Mouse (Mus musculus) hindbrain, embryonic 11.5 days (tissue): ENCODE results near the gene Scpep1. TPM values are rescaled to one million over a fixed set of nuclear protein-coding genes. Genes with fewer than 3 reads are reported as not detected.
A peak's percentile ranks its signal among the peaks of the same experiment; 100 is the strongest.

Source experiments
- ATAC-seq: fragments of 200-750 bp; cut with Nextera tagmentation; 2 replicates; pipeline ENCODE4 v1.8.0; 2017; ENCODE audit warnings: mild to moderate bottlenecking, moderate TSS enrichment, moderate library complexity; ENCODE audit not compliant: low FRiP score
- DNase-seq: peaks from one replicate; pipeline ENCODE4 v3.0.0-alpha.2; 2015; ENCODE audit warnings: low spot score
- H3K27ac ChIP-seq: fragments of 300-500 bp; sonication (generic); 2 replicates; pipeline ENCODE4 v1.5.1; 2014; ENCODE audit warnings: mild to moderate bottlenecking, low read depth, low read length
- H3K27me3 ChIP-seq: fragments of 300-500 bp; sonication (generic); 2 replicates; pipeline ENCODE4 v1.6.1; 2014; ENCODE audit warnings: mild to moderate bottlenecking, low read length, moderate library complexity, mixed read lengths; ENCODE audit not compliant: control insufficient read depth, insufficient read depth
- H3K36me3 ChIP-seq: fragments of 300-500 bp; sonication (generic); 2 replicates; pipeline ENCODE4 v1.6.1; 2014; ENCODE audit warnings: mild to moderate bottlenecking, low read length, moderate library complexity, mixed read lengths; ENCODE audit not compliant: control insufficient read depth, insufficient read depth
- H3K4me1 ChIP-seq: fragments of 300-500 bp; sonication (generic); replicated peaks from 2 replicates; pipeline ENCODE4 v1.6.1; 2014; ENCODE audit warnings: low read length, mixed read lengths; ENCODE audit not compliant: control insufficient read depth, insufficient read depth
- H3K4me2 ChIP-seq: fragments of 300-500 bp; sonication (generic); replicated peaks from 2 replicates; pipeline ENCODE4 v1.6.1; 2014; ENCODE audit warnings: mild to moderate bottlenecking, low read depth, low read length
- H3K4me3 ChIP-seq: fragments of 300-500 bp; sonication (generic); 2 replicates; pipeline ENCODE4 v1.5.1; 2014; ENCODE audit warnings: low read depth, low read length
- H3K9ac ChIP-seq: fragments of 300-500 bp; sonication (generic); 2 replicates; pipeline ENCODE4 v1.6.1; 2014; ENCODE audit warnings: low read depth, low read length
- H3K9me3 ChIP-seq: fragments of 300-500 bp; sonication (generic); 2 replicates; pipeline ENCODE4 v1.6.1; 2016; ENCODE audit warnings: low read length; ENCODE audit not compliant: control insufficient read depth
- WGBS: fragments of 180-500 bp; shearing (Covaris S2); extraction: QIAGEN DNeasy Blood & Tissue Kit; methylation state at CpG from one replicate; pipeline ENCODE4 v1.1.7; 2014; 5-methylcytosine and 5-hydroxymethylcytosine counted together
- polyA plus RNA-seq: library from polyadenylated mRNA; unstranded; fragments of >200 nt; fragmentation: Nextera tagmentation; extraction: Ambion mirVana; gene quantifications from 2 replicates; pipeline ENCODE4 v1.2.1, GENCODE M21; 2014

Gene Scpep1
- polyA plus RNA-seq, 1 experiment from 2014 or later = 61.8 TPM

GRCm38 (mm10) chr11:88958851-88959250, 3.6 kb upstream of the Scpep1 start:
- Histone ChIP-seq H3K9me3 (no peaks in the 10 kb centered on the region), H3K9ac (no peak overlapping the region), H3K4me2 (no peak overlapping the region), H3K4me1 (no peaks in the 10 kb centered on the region), H3K27me3 (no peaks in the 10 kb centered on the region), H3K36me3 (no peaks in the 10 kb centered on the region), H3K4me3 (no peak overlapping the region), H3K27ac (no peak overlapping the region)
- no peak for ATAC-seq
- DNase-seq = no peak
- WGBS = 80% methylated on average over 3 of the region's 3 CpGs

GRCm38 (mm10) chr11:88954803-88955202, 462 bp downstream of the Scpep1 start:
- ATAC-seq (peak; percentile 71; the same call in 1 of the 2 replicates), DNase-seq (peak; percentile 54)
- Histone ChIP-seq H3K4me1 (no peaks in the 10 kb centered on the region), H3K27ac (peak overlapping the region; percentile 36; the same call in 1 of the 2 replicates), H3K36me3 (no peaks in the 10 kb centered on the region), H3K4me3 (peak overlapping the region; percentile 49), H3K9me3 (no peaks in the 10 kb centered on the region), H3K27me3 (no peaks in the 10 kb centered on the region), H3K4me2 (peak overlapping the region; percentile 47), H3K9ac (peak overlapping the region; percentile 55)
- WGBS = 1% methylated on average over 4 of the region's 4 CpGs

- no peak overlapping the region for H3K4me3 ChIP-seq
These were observed 1.7 kb downstream of the Scpep1 start for GRCm38 (mm10) chr11:88953582-88953981.

GRCm38 (mm10) chr11:88952117-88952516, 3.1 kb downstream of the Scpep1 start:
- no peak overlapping the region for H3K4me2 ChIP-seq
- H3K36me3 ChIP-seq = no peaks in the 10 kb centered on the region
- no peak overlapping the region for H3K27ac ChIP-seq
- H3K9ac ChIP-seq = no peak overlapping the region
- no peaks in the 10 kb centered on the region for H3K9me3 ChIP-seq
- no peak for DNase-seq
- no peak overlapping the region for H3K4me3 ChIP-seq
- ATAC-seq = no peak
- H3K27me3 ChIP-seq = no peaks in the 10 kb centered on the region
- 89% methylated on average over 5 of the region's 5 CpGs for WGBS
- no peaks in the 10 kb centered on the region for H3K4me1 ChIP-seq

More at GRCm38 (mm10) chr11:88953582-88953981, 1.7 kb downstream of the Scpep1 start:
- H3K36me3 ChIP-seq = no peaks in the 10 kb centered on the region
- H3K9ac ChIP-seq = no peak overlapping the region
- no peak overlapping the region for H3K4me2 ChIP-seq
- WGBS = 95% methylated on average over 3 of the region's 3 CpGs
- no peak overlapping the region for H3K27ac ChIP-seq
- no peaks in the 10 kb centered on the region for H3K4me1 ChIP-seq
- H3K27me3 ChIP-seq = no peaks in the 10 kb centered on the region
- DNase-seq = no peak
- no peak for ATAC-seq
- no peaks in the 10 kb centered on the region for H3K9me3 ChIP-seq

- H3K4me3 ChIP-seq = no peak overlapping the region
- no peak for DNase-seq
- H3K36me3 ChIP-seq = no peaks in the 10 kb centered on the region
- no peak overlapping the region for H3K4me2 ChIP-seq
- no peaks in the 10 kb centered on the region for H3K4me1 ChIP-seq
- no peak for ATAC-seq
- H3K27me3 ChIP-seq = no peaks in the 10 kb centered on the region
- no peak overlapping the region for H3K27ac ChIP-seq
- no peak overlapping the region for H3K9ac ChIP-seq
- 96% methylated on average over 2 of the region's 2 CpGs for WGBS
- H3K9me3 ChIP-seq = no peaks in the 10 kb centered on the region
These were observed 3.7 kb downstream of the Scpep1 start for GRCm38 (mm10) chr11:88951576-88951975.

GRCm38 (mm10) chr11:88950640-88951250, 4.5 kb downstream of the Scpep1 start:
- no peaks in the 10 kb centered on the region for H3K9me3 ChIP-seq
- H3K27ac ChIP-seq = no peak overlapping the region
- H3K36me3 ChIP-seq = no peaks in the 10 kb centered on the region
- H3K27me3 ChIP-seq = no peaks in the 10 kb centered on the region
- WGBS = 86% methylated on average over 13 of the region's 13 CpGs
- H3K4me2 ChIP-seq = no peak overlapping the region
- no peaks in the 10 kb centered on the region for H3K4me1 ChIP-seq
- ATAC-seq = no peak
- no peak for DNase-seq
- no peak overlapping the region for H3K4me3 ChIP-seq
- no peak overlapping the region for H3K9ac ChIP-seq

GRCm38 (mm10) chr11:88949802-88950639, 5.2 kb downstream of the Scpep1 start:
- no peak overlapping the region for H3K4me3 ChIP-seq
- WGBS = 88% methylated on average over 8 of the region's 8 CpGs
- no peaks in the 10 kb centered on the region for H3K27me3 ChIP-seq
- ATAC-seq (no peak), DNase-seq (no peak)
- no peak overlapping the region for H3K27ac ChIP-seq
- no peaks in the 10 kb centered on the region for H3K9me3 ChIP-seq
- no peaks in the 10 kb centered on the region for H3K36me3 ChIP-seq
- H3K9ac ChIP-seq = no peak overlapping the region
- H3K4me2 ChIP-seq = no peak overlapping the region
- H3K4me1 ChIP-seq = no peaks in the 10 kb centered on the region

- Histone ChIP-seq H3K4me1 (no peaks in the 10 kb centered on the region), H3K9me3 (no peaks in the 10 kb centered on the region), H3K4me3 (no peak overlapping the region), H3K27ac (no peak overlapping the region), H3K4me2 (no peak overlapping the region), H3K9ac (no peak overlapping the region), H3K36me3 (0 out of 2 replicates have a peak, but pooled peaks cover 3% of the 10 kb centered on the region), H3K27me3 (no peaks in the 10 kb centered on the region)
- DNase-seq (no peak), ATAC-seq (no peak)
- WGBS = 82% methylated on average over 8 of the region's 8 CpGs
These were observed 6.4 kb downstream of the Scpep1 start for GRCm38 (mm10) chr11:88948896-88949295.
